Mouse (Mus musculus): Measurements from ENCODE around the gene Pax4. TPM values are rescaled to one million over a fixed set of nuclear protein-coding genes. Genes with fewer than 3 reads are reported as not detected.

The Pax4 gene
- total RNA-seq (2023), result not detected

GRCm38 (mm10) chr6:28449253-28449652 is at the start of gene Pax4:
TSS of gene Pax4 (minus strand) at chr6:28449353.

GRCm38 (mm10) chr6:28474839-28475238 is 25.7 kb upstream of the Pax4 start, which contains the start of gene Snd1:
TSS of gene Snd1 (plus strand) at chr6:28475139.

GRCm38 (mm10) chr6:28428290-28428689 is 20.9 kb downstream of the Pax4 start, which contains the start of gene Gcc1:
TSS of gene Gcc1 (minus strand) at chr6:28428390.

GRCm38 (mm10) chr6:28427096-28427839 is 21.9 kb downstream of the Pax4 start, which contains the start of gene Fscn3:
TSS of gene Fscn3 (plus strand) at chr6:28427789.

GRCm38 (mm10) chr6:28423313-28423712 is 25.8 kb downstream of the Pax4 start, which contains the start of gene Arf5:
TSS of gene Arf5 (plus strand) at chr6:28423560.

GRCm38 (mm10) chr6:28397681-28398203 is 51.4 kb downstream of the Pax4 start, which contains the start of gene Zfp800:
TSS of gene Zfp800 (minus strand) at chr6:28398005.

Other genes starting within 250 kb of the Pax4 start
- 10 to 100 TPM; 25.7 to 26.6 TPM for gene Zfp800, start 51.3 kb downstream of the Pax4 start, total RNA-seq (2023)
- 100 to 1,000 TPM; 171 to 175 TPM for gene Arf5, start 25.8 kb downstream of the Pax4 start, total RNA-seq (2023)
- under 1 TPM; 0.28 to 0.35 TPM for gene Fscn3, start 21.6 kb downstream of the Pax4 start, total RNA-seq (2023)
- gene Gcc1, start 21.0 kb downstream of the Pax4 start, total RNA-seq (2023), result 10 to 100 TPM; 19.7 to 21.9 TPM
- gene Snd1, start 25.8 kb upstream of the Pax4 start, total RNA-seq (2023), result 10 to 100 TPM; 72.9 to 84.6 TPM